Mouse (Mus musculus) right cerebral cortex, postnatal 4 days (tissue): ENCODE results near the gene Mras.

Experiments used
- DNase-seq: peaks from one replicate; pipeline ENCODE4 v3.0.0-alpha.2; 2022

Mras gene

DNA sequence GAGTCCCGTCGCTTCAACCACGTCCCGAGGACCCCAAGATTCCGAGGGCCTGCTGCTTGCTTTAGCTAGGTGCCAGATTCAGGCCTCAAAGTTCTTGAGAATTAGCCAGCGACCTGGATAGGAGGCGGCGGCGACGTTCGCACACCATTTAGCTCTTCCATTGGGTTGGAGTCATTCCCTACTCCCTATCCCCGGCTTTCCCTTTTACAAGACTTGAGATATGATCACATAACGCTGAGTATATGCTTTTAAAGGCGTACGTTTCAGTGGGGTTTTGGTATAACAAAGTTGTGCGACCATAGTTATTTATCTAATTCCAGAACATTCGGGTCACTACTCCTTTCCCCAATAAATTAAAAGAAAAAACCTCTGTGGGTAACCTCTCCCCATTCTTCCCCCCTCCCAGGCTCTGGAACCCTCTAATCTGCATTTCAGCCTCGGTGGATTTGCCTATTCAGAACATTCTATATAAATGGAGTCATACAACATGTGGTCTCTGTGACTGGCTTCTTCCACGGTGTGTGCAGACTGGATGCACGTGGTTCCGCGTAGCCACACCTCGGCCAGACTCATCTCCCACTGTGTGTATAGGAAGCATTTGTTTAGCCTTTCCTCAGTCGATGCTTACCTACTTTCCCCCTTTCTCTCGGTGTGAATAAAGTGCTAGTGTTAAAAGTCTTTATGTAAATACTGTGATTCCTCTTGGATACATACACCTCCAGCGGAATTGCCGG, at the start of gene Mras:
Gene Mras, minus strand, starts transcription at position 351 of the 734 bp plus-strand sequence.
- DNase-seq: no peak

DNA sequence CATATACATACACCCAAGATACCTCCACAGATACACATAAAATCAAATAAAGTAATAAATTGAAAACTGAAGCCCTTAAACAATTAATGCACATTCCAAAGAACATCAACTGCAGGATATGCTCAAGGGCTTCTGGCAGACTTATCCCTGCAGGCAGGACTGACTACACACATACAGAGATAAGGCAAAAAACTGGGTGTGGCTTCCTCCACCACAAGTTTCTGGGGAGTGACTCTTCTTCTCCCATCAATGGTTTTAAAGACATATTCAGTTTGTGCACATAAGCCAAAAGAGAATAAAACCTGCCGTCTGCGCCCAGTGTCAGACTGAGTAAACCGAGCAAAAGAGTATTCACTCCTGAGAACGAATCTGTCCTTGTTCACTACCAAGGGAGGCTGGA, 48.0 kb upstream of the Mras start:
- DNase-seq: no peak

DNA sequence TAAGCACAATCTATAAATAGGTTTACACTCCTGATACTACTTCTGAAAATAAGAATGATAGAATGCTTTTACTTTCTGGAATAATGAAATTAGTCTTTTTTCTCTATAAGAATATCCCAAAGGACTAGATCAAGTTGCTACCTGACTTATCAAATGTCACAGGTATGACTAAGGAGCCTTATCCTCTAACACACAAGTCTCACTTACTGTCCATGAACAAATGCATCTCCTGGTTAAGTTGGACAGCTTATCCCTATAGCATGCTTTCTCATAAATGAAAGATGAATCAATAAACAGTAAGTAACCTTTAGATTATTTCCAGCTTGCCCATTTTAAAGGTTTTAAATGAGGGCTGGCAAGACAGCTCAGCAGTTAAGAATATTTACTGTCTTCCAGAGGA, 47.5 kb upstream of the Mras start:
- no peak for DNase-seq

DNA sequence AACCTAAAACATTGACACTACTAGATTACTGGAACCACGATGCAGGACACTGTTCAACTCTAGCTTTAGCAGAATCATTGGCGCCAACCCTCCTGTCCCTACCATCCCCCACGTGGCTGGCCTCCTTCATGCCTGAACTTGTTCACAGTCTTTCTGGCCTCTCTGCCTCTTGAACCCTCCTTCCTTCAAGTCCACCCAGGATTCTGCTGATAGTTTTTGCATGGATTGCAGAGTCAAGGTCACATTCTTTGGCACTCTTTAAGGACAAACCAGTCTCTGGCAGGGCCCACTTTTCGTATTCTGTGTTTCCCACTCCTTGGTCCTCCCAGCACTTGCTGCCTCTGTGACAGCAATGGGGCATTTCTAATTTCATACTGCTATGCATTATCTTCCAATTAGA, 46.0 kb upstream of the Mras start:
- no peak for DNase-seq

DNA sequence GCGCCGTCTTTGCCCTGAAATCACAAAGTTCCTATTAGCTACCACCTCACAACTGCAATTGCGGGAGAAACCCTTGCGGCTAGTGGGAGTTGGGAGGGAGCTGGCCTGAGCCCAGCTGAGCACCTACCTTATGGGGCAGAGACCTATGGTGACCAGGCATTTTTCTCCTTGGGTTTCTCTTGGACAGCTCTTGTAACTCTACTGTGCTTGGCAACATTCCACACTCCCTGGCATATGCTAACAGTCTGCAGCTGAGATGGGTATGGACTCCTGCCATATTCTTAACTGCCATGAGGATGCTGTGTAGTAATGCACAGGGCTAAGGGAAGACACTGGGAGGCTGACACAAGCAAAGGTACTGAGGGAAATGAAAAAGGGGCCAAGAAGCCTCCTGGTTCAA, 43.6 kb upstream of the Mras start:
- peak; percentile 25 for DNase-seq

DNA sequence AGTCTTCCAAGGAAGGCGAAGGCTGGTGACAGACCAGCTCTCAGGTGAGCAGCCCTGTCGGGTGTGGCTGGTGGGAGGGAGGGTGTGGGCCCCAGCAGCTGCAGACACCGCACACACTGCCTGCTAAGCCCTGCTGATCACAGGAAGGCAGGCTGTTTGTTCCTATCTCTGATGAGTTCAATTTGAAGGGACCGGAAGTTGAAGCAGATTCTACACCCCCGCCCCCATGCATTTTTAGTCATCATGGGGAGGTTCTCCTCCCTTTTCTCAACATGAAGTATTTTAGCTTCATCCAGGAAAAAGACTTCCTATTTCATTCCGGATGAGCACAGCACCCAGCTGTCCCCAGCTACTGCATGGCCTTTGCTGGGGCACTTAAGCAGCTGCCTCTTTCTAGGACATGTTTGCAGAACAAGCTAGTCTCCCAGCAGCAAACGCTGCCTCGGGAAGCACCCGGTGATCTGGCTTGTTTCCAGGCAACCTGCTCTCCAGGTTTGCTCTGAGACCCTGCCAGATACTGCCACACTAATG, 42.1 kb upstream of the Mras start:
- DNase-seq: no peak

DNA sequence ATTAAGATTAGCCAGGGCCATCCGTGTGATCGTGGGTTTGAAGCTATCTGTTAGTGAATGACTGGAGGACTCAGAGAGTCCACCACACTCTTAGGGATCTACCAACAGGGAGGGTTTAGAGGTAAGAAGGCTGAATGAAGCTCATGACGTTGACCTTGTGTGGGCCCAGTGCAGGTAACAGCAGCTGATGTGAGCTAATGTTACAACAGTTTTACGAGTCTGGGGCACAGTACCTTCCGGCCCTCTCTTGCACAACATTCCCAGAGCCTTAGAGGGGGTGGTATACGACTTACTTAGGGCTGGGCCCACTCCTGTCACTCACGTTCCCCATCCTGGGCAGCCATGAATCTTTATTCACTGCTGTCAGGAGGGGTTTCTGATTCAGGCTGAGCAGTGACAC, 34.2 kb upstream of the Mras start:
- DNase-seq: no peak

DNA sequence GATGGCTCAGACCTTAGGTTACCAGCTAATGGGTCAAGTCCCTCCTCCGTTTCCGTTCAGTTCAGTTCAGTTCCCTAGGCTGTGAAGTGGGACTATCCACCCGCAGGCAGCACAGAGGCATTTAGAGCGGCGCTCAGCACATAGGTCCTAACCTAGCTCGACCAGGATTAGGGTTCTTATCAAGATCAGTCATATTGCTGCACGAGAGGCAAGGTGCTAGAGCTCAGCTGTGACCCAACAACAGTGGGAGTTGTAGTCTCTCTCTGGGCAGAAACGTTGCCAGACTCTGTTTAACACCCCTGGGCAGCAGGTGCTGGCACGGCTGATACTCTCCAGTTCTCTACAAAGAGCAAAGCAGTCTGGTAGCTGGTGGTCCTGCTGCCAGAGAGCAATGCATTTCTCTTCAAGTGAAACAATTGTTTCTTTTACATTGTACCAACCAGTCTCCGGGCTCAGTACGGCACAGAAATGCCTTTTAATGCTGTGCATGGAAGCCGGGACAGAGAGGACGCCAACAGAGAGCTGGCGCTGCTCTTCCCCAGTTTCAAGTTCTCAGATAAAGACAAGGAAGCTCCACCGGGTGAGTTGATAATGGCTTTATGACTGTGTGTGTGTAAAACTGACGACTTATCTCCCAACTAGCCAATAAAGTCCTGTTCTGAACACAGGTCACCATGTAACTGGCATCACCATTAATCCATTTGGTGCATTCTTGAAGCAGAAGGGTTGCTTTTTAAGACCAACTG, 33.3 kb upstream of the Mras start:
- DNase-seq: no peak

DNA sequence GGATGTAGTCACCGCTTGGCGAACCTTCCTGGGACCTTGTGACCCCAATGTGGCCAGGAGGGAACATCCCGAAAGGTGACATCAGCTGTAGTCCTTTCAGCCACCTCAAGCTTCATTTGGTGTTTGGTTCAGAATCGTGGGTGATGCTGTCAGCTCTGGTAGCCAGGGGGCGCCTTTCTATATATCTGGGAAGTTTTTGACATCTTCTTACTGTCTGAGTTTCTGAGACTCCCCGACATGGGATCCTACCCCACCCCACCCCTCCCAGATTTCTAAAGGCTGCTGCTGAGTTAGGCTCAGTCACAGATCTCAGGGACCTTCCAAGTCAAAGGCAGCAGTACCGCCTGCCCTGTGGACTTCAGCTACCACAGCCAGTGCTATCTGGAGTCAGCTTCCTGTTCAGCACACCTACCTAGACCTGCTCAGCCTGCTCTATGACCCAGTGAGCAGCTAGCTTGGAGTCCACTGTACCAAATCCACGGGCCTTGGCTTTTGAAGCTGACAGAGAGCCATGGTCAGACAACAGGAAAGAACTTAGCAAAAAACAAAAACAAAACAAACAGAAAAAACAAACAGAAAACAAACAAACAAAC, 32.6 kb upstream of the Mras start:
- no peak for DNase-seq

DNA sequence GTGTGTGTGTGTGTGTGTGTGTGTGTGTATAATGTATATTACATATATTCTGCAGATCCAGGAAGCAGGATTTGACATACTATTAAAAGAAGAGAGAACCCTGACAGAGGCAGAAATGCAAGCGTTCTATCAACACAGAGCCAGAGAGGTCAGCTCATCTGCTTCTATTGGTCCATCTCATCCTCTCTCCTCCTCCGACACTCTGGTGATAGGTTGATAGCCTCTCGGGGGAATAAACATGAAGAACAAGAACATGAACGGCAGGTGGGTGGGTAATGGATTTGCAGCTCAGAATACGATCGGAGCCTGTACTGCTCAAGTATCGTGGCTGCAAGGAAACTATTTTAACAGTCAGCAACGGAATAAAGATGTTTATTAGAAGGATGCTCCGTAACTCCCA, 31.4 kb upstream of the Mras start:
- DNase-seq: no peak

DNA sequence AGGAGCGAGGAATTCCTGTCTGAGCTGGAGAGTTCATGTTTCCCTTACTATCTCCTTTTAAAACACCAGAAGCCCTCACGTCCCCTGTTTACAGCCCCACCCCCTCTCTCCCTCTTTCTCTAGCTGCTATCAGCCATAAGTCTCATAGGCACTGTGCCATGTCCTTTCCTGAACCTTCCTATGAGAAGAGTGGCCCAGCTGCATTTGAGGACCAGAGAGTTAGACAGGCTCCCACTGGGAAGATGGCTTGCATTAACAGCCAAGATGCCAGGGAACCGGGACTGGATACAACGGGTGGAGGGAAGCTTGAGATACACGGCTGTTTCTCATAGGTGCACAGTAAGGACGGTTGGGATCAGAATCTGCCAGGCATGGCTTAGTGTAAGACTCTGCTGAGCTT, 27.7 kb upstream of the Mras start:
- no peak for DNase-seq

DNA sequence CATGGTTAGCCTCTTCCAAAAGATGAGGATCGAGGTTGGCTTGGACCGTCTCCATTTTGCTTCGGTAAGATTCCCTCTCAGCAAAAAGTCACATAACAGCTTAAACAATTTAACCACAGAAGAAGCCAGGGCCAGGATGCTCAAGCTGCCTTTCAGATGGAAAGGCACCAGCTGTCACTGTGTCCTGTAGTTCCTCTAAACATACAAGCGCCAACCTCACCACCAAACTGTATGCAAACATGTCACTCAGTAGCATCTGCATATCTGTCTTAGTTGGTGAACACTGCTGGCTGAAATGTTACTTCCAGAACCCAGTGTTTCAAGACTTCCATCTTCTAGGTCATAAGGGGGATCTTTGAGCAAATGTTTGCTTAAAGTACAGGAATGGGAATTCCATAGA, 22.5 kb upstream of the Mras start:
- no peak for DNase-seq

DNA sequence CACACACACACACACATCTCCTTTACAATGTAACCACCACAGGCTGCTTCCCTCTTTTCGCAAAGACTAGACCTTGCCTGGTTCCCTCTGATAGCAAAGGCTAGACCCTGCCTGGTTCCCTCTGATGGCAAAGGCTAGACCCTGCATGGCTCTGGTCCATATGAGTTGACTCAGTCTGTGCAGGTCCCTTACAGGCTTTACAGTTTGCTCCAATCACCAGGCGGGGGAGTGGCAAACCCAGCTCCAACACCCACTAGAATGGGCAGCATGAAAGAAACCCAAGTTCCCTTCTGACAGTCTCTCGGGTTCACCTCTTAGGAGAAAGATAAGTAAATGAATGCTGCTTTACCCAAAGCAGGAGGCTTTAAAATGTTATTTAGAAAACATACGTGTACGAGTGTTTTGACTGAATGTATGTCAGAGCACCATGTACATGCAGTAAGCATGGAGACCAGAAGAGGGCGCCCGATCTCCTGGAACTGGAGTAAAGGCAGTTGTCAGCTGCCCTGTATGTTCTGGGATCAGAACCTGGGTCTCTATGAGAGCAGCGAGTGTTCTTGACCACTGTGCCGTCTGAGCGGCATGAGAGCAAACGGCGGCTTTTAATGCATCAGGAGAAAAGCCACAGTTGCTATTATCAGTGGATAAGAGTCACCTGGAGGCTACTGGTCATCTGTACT, 21.5 kb upstream of the Mras start:
- peak; percentile 65 for DNase-seq

DNA sequence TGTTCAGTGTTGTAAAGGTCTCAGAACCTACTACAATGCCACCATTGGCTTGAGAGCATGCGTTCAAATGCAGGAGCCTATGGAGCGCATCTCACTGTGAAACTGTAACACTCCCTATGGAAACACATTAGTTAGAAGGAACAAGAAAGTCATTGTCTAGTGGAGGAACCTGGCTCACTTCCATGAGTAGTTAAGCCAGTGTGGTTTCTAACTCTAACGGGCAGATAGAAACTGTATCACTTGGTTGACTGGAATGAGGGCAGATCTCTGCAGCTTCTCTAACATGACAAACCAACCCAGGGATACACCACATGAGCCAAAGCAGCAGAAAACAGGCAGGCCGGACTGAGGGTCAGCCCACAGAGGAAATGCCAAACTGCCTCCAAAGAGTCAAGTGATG, 17.0 kb upstream of the Mras start:
- DNase-seq: no peak

DNA sequence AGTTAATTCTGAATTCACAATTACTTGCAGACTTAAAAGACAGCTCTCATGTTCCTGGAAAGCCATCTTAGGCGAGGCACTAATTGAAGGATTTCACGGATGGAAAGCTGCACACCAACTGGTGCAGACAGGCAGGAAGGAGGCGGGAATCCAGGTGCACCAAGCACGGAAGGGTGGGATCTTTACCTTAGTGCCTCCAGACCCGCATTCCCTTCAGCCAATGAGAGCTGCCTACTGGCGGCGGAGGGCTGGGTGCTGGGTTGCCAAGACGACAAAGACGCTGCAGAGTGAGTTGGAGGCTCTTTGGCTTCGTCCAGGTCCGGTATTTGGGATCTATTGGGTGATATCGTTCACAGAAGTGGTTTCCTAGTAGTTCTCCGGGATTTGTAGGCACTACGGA, 14.0 kb upstream of the Mras start, which contains the start of gene Nme9:
Gene Nme9, plus strand, starts transcription at position 315 of the 400 bp plus-strand sequence.
- no peak for DNase-seq

DNA sequence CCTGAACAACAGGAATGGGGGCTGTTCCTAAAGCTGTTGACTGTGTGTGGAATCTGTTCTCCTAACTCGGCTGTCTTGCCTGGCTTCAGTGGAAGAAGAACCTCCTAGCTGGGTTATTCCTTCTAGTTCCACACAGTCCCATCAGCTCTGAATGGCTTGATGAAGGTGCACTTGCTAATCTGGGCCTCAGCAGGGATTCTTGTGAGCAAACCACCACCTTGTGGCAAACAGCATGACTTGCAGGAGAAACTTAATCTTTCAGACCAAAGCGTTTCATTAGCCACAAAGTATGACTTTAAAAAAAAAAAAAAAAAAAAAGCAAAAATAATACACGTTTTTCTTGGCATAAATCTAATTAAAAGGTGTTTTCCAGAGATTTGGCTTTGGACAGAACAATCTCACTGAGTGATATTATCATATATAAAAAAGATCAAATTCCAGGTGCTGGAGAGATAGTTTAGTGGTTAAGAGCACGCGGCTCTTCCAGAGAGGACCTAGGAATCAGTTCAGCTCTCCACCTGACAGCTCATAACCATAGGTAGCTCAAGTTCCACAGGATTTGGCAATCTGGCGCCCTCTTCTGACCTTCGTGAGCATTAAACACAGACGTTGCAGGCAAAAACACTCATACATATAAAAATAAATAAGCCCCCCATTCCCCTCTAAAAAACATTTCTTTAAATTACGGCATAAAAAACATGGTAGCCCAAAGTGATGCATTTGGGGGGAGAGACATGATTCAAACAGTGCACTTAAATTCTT, 12.9 kb upstream of the Mras start:
- DNase-seq: no peak

DNA sequence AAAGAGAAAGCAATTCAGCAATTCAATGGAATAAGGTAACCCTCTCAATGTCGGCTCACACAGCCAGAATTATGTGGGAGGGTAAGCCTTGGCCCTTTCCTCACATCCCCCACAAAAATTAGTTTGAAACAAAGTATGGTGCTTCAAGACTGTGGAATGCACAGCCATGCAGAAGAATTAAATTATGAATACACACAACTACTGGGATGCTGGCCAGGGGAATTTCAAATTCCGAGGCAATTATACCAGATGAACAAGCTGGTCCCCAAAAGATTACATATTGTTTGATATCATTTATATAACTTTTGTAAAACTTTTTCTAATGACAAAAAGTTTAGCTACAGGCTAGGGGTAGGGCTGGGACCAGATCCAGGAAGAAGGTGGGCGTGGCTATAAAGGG, 10.1 kb upstream of the Mras start:
- no peak for DNase-seq

DNA sequence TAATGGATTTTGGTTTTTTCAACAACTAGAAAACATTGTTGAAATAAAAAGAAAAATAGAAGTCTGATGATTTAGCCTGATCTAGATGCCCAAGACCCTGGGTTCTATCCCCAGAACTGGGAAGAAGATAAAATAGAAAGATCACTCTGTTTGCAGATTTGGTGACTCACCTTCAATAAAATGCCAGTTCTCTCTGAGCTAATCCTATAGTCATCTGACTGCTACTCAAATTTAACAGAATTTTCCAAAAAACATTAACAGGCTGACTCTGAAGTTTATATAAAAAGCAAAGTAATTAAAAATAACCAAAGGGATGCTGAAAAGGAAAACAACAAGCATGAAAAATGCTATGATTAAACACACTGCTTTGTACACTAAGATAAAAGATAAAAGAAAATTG, 9.1 kb upstream of the Mras start:
- no peak for DNase-seq

DNA sequence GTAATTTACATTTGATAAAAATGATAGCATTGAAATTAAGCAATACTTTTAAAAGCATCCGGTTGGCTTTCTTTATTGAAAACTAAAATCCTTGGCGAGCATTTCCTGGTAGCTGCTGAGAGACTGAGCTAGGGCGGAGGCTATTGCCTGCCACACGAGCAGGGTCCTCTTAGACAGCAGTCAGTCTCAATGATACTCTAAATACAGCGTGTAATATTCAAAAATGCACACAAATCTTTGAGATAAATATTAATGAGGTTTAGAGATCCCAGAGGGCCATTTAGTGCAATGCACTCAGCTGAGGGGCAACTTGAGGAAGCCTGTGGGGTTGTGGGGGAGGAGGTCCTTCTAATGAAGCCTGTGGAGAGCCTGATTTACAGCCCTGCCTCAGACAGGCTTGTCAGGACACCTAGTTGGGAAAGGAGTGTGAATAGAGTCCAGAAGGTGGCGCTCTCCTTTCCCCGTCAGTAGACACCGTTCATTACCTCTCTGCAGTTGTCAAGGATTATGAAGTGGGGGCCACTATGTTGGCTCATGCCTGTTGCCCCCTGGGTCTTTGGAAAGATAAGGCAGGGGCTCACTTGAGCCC, 7.5 kb upstream of the Mras start:
- no peak for DNase-seq

DNA sequence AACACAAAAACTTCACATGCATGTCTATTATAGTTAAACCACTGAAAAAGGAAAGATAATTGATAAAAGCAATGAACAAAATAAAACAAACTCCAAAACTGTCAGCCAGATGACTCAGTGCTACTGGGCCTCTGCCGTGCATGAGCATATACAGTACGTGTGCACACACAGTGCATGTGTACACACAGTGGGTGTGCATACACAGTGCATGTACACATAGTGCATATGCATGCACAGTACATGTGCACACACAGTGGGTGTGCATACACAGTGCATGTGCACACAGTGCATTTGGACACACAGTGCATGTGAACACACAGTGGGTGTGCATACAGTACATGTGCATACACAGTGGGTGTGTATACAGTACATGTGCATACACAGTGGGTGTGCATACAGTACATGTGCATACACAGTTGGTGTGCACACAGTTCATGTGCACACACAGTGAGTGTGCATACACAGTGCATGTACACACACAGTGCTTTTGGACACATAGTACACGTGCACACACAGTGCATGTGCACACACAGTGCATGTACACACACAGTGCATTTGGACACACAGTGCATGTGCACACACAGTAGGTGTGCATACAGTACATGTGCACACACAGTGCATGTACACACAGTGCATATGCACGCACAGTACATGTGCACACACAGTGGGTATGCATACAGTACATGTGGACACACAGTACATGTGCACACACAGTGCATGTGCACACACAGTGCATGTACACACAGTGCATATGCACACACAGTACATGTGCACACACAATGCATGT, 4.7 kb upstream of the Mras start:
- no peak for DNase-seq

DNA sequence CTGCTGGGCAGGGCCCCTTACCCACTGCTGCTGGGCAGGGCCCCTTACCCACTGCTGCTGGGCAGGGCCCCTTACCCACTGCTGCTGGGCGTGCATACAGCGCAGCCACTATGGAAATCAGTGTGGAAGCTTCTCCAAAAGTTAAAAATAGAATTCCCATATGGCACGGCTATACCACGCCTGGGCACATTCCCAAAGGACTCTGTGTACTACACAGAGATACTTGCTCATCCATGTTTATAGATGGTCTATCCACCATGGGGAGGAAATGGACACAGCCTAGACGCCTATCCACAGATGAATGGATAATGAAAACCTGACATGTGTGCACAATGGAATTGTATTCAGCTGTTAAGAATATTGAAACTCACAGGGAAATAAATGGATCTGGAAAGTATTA, 3.8 kb upstream of the Mras start:
- DNase-seq: peak; percentile 42
